Mouse (Mus musculus): ENCODE data around the gene Ctnna3. TPM values are rescaled to one million over a fixed set of nuclear protein-coding genes. Genes with fewer than 3 reads are reported as not detected.
"Not testable (repeated sequence)": the region's sequence is repeated elsewhere in the genome, so short reads cannot be mapped to it uniquely, and the experiment has no call there.

The Ctnna3 gene
- total RNA-seq, 2 experiments from 2014 or later = 1.8 to 2.7 TPM

- no peak for DNase-seq (ENCODE audit: low spot score in 2 of 2)
- intact Hi-C loops (cut with DNase I) = no loop called here
These were observed 1468.8 kb downstream of the Ctnna3 start for GRCm38 (mm10) chr10:64898739-64899138.

- intact Hi-C loops (cut with DNase I) = no loop called here
- DNase-seq (ENCODE audit: low spot score in 2 of 2) = no peak
These were observed 1471.8 kb downstream of the Ctnna3 start for GRCm38 (mm10) chr10:64901726-64902125.

GRCm38 (mm10) chr10:64940975-64941374 lies 1511.1 kb downstream of the Ctnna3 start:
- intact Hi-C loops (cut with DNase I) = no loop called here
- DNase-seq (ENCODE audit: low spot score in 2 of 2) = no peak

GRCm38 (mm10) chr10:64958391-64958790 lies 1528.5 kb downstream of the Ctnna3 start:
- intact Hi-C loops (cut with DNase I) = no loop called here

GRCm38 (mm10) chr10:64992871-64993270 lies 1563.0 kb downstream of the Ctnna3 start:
- no peak for DNase-seq (ENCODE audit: low spot score in 2 of 2)

More at GRCm38 (mm10) chr10:64958391-64958790, 1528.5 kb downstream of the Ctnna3 start:
- DNase-seq (ENCODE audit: low spot score in 2 of 2) = no peak

GRCm38 (mm10) chr10:65013525-65013924 lies 1583.6 kb downstream of the Ctnna3 start:
- no peak for DNase-seq (ENCODE audit: low spot score in 2 of 2)
- intact Hi-C loops (cut with DNase I) = no loop called here

More at GRCm38 (mm10) chr10:64992871-64993270, 1563.0 kb downstream of the Ctnna3 start:
- intact Hi-C loops (cut with DNase I) = no loop called here

GRCm38 (mm10) chr10:65022667-65023066 lies 1592.8 kb downstream of the Ctnna3 start:
- intact Hi-C loops (cut with DNase I) = no loop called here
- DNase-seq (ENCODE audit: low spot score in 2 of 2) = no peak

- intact Hi-C loops (cut with DNase I) = not testable (repeated sequence)
These were observed 1603.6 kb downstream of the Ctnna3 start for GRCm38 (mm10) chr10:65033516-65033915.

More at GRCm38 (mm10) chr10:65033516-65033915, 1603.6 kb downstream of the Ctnna3 start:
- DNase-seq (ENCODE audit: low spot score in 2 of 2) = not testable (repeated sequence)

Other genes starting within 250 kb of the Ctnna3 start
- gene Mypn, start 226.1 kb upstream of the Ctnna3 start, total RNA-seq (2021) = 1 to 10 TPM; 2.9 to 5.0 TPM
- gene Herc4, start 186.3 kb upstream of the Ctnna3 start, total RNA-seq (2021) = 10 to 100 TPM; 43.1 to 49.0 TPM
- gene Sirt1, start 48.4 kb upstream of the Ctnna3 start, total RNA-seq (2021) = 10 to 100 TPM; 12.4 to 16.1 TPM
- 10 to 100 TPM; 21.7 to 22.0 TPM for gene Dnajc12, start 47.7 kb upstream of the Ctnna3 start, total RNA-seq (2021)
- gene Gm7075, start 8.3 kb upstream of the Ctnna3 start, total RNA-seq (2021) = not detected